Mouse (Mus musculus) liver, embryonic 14.5 days (tissue): ENCODE data around the gene Chst15.

ENCODE experiments used
- CTCF ChIP-seq: IDR thresholded peaks from 2 replicates; pipeline ENCODE4 v1.5.1; 2016; ENCODE audit warnings: antibody characterized with exemption, low read depth, control low read depth
- EP300 ChIP-seq: IDR thresholded peaks from 2 replicates; pipeline ENCODE4 v1.6.1; 2016; ENCODE audit warnings: antibody characterized with exemption, low read depth

DNA sequence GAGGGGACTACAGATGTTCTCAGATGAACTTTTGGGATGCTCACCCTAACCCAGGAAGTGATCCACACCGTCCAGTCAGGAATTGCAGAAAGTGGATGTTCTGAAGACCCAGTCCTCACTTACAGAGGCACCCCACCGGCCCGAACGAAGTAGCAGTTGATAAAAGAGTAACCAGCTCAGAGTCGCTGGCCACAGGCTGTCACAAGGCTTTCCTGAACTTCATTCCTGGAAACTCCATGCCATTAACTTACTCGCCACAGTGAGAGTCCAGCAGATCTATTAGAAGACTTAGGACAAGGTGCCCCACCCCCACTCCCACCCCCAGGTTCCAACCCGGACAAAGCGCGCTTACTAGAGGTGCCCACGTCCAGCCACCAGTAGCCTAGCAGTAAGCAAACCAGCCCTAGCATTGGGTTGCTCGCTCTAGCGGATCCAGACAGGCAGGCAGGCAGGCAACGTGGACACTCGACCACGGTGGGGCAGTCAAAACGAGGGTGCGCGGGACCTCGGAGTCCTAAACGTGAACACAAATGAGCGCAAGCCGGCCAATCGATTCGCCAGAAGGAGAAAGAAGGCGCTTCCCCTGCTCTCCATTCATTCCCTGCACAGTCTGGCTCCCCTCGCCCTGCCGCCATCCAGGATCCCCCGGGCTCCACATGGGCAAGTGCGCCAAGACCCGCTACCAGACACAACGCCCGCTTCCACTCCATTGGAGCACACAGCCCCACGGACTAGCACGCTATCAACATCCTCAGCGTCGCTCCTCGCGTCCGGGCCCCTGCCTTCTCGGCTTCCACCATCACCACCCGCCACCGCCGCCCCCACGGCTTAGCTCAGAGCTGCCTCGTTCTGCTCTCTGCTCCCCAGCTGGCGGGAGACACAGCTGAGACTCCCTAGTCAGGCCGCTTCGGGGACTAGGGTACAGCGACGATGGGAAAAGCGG, 1.6 kb downstream of the Chst15 start:
- TF ChIP-seq EP300: no peak
- peak; percentile 56; the same call in 1 of the 2 replicates for TF ChIP-seq CTCF
